Mouse (Mus musculus) kidney, adult 2 months (tissue): ENCODE results near the gene Gabbr2.

ENCODE experiments used
- CTCF ChIP-seq: fragments of 200-500 bp; conservative IDR thresholded peaks from 2 replicates; pipeline ENCODE4 v1.5.1; 2011; ENCODE audit warnings: low read depth, mild to moderate bottlenecking, control low read depth, low read length, moderate library complexity, mixed read lengths; ENCODE audit not compliant: insufficient read depth, insufficient read length
- POLR2A ChIP-seq: fragments of 200-500 bp; IDR thresholded peaks from one replicate; pipeline ENCODE4 v1.6.1; 2011; ENCODE audit warnings: low read depth, low read length, control low read depth

GRCm38 (mm10) chr4:46836065-46836464, 155.6 kb downstream of the Gabbr2 start:
- TF ChIP-seq POLR2A (no peak), CTCF (no peak)
